Mouse (Mus musculus) myocyte (in vitro differentiated cells): ENCODE measurements at regions not wholly inside any gene's neighbourhood (a gene's known extent, or its start where the extent isn't known, plus 50 kb on each side); places are given as distances from the start of the nearest gene placed in this dataset.

ENCODE experiments used
- H3K27me3 ChIP-seq: one replicate; pipeline ENCODE4 v1.6.1; 2011; ENCODE audit not compliant: control insufficient read depth, insufficient read depth, insufficient read length
- H3K36me3 ChIP-seq: one replicate; pipeline ENCODE4 v1.6.1; 2011; ENCODE audit not compliant: control insufficient read depth, insufficient read depth
- H3K4me2 ChIP-seq: one replicate; pipeline ENCODE4 v1.6.1; 2011; ENCODE audit warnings: low read depth, control low read depth
- H3K4me3 ChIP-seq: one replicate; pipeline ENCODE4 v1.5.1; 2011; ENCODE audit warnings: mild to moderate bottlenecking, control low read depth, moderate library complexity
- H3K79me2 ChIP-seq: one replicate; pipeline ENCODE4 v1.6.1; 2011; ENCODE audit not compliant: control insufficient read depth, insufficient read depth
- H3ac ChIP-seq: one replicate; pipeline ENCODE4 v1.6.1; 2011; ENCODE audit not compliant: control insufficient read depth, insufficient read length
- CEBPB ChIP-seq: IDR thresholded peaks from 2 replicates; pipeline ENCODE4 v1.6.1; 2011; ENCODE audit warnings: mild to moderate bottlenecking, moderate library complexity; ENCODE audit not compliant: poor library complexity, insufficient read depth, severe bottlenecking
- E2F4 ChIP-seq: IDR thresholded peaks from one replicate; pipeline ENCODE4 v1.6.1; 2011; ENCODE audit warnings: mild to moderate bottlenecking, control low read depth, moderate library complexity; ENCODE audit not compliant: insufficient read depth
- MAX ChIP-seq: IDR thresholded peaks from one replicate; pipeline ENCODE4 v1.6.1; 2011; ENCODE audit warnings: low read depth, mild to moderate bottlenecking, control low read depth
- MYOD1 ChIP-seq, 3 experiments: IDR thresholded peaks; one replicate each; pipeline ENCODE4 v1.6.1; 2011; ENCODE audit warnings: control low read depth in 2 of 3, low read depth in 2 of 3, mild to moderate bottlenecking in 2 of 3, moderate library complexity in 1 of 3; ENCODE audit not compliant: insufficient read length in 2 of 3, control insufficient read depth in 1 of 3
- MYOG ChIP-seq, 3 experiments: IDR thresholded peaks; one replicate each; pipeline ENCODE4 v1.6.1; 2011; ENCODE audit warnings: control low read depth in 2 of 3, low read depth in 2 of 3, mild to moderate bottlenecking in 2 of 3; ENCODE audit not compliant: insufficient read length in 2 of 3, control insufficient read depth in 1 of 3, insufficient read depth in 1 of 3
- POLR2A ChIP-seq: IDR thresholded peaks from one replicate; pipeline ENCODE4 v1.6.1; 2011; ENCODE audit warnings: low read depth, mild to moderate bottlenecking, control low read depth, moderate library complexity; ENCODE audit not compliant: insufficient read length
- POLR2AphosphoS2 ChIP-seq: IDR thresholded peaks from one replicate; pipeline ENCODE4 v1.6.1; 2011; ENCODE audit warnings: low read depth, control low read depth; ENCODE audit not compliant: insufficient read length
- REST ChIP-seq: IDR thresholded peaks from one replicate; pipeline ENCODE4 v1.6.1; 2011; ENCODE audit warnings: mild to moderate bottlenecking, control low read depth, moderate library complexity; ENCODE audit not compliant: insufficient read depth, insufficient read length
- SRF ChIP-seq: IDR thresholded peaks from one replicate; pipeline ENCODE4 v1.6.1; 2011; ENCODE audit warnings: low read depth; ENCODE audit not compliant: control insufficient read depth, insufficient read length
- TCF12 ChIP-seq: IDR thresholded peaks from one replicate; pipeline ENCODE4 v1.6.1; 2011; ENCODE audit warnings: mild to moderate bottlenecking, control low read depth; ENCODE audit not compliant: poor library complexity, insufficient read depth, severe bottlenecking
- TCF3 ChIP-seq: IDR thresholded peaks from one replicate; pipeline ENCODE4 v1.6.1; 2011; ENCODE audit warnings: low read depth, control low read depth; ENCODE audit not compliant: insufficient read length
- USF1 ChIP-seq: IDR thresholded peaks from one replicate; pipeline ENCODE4 v1.6.1; 2011; ENCODE audit warnings: low read depth, mild to moderate bottlenecking, control low read depth, moderate library complexity

DNA sequence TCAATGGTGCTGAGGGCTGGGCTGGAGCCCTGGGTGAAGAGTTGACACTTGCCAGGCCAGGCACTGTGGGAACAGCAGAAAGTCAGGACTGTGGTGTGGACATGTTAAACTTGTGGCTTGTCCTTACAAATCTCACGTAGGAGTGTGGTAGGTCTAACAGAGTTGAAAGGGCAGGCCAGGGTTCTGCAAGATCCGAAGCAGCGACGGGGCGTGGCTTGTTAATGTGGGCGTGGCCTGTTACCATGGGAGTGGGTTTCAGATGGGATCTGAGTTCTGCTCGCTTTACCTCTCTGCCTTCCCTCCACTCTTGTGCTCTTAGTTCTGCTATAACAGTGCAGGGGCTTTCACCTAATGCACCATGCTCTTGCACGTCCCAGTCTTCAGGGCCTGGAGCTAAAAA, 94.2 kb upstream of the Mvb12b start:
- no peaks in the 10 kb centered on the region for H3K36me3 ChIP-seq
- TF ChIP-seq REST (no peak), CEBPB (no peak), MYOG (IDR thresholded peaks at IDR 0.05; ENCODE audit: control insufficient read depth in 1 of 3, insufficient read depth in 1 of 3, insufficient read length in 2 of 3, low read depth in 2 of 3) (no peak), MYOD1 (IDR thresholded peaks at IDR 0.05; ENCODE audit: control insufficient read depth in 1 of 3, insufficient read length in 2 of 3, low read depth in 2 of 3) (no peak), SRF (no peak), E2F4 (no peak), MAX (no peak), POLR2A (no peak), POLR2AphosphoS2 (no peak), TCF3 (no peak), TCF12 (no peak), USF1 (no peak)
- H3K27me3 ChIP-seq: peaks cover 24% of the 10 kb centered on the region
- H3K4me2 ChIP-seq: no peak overlapping the region
- H3ac ChIP-seq: no peak overlapping the region
- no peaks in the 10 kb centered on the region for H3K79me2 ChIP-seq
- H3K4me3 ChIP-seq: no peak overlapping the region

DNA sequence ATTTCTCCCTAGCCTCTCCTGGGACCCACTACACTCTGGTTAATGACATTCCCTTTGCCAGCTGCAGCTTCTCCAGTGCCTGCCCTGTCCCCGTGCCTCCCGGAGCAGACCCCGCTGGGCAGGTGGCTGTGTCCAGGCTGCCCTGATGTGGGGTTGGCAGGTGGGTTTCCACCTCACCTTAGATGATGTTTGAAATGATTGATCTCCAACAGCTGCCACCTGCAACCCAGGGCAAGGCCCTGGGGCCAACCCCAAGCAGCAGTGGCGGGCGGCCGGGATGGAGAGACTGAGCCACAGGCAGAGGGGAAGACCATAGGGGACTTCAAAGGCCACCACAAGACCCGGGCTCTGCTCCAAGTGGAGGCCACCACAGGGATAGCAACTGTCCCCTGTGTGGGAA, 93.6 kb upstream of the Mvb12b start:
- Histone ChIP-seq H3K79me2 (no peaks in the 10 kb centered on the region), H3K4me2 (no peak overlapping the region), H3K36me3 (no peaks in the 10 kb centered on the region), H3K27me3 (peaks cover 26% of the 10 kb centered on the region), H3K4me3 (no peak overlapping the region), H3ac (no peak overlapping the region)
- TF ChIP-seq TCF12 (no peak), MAX (no peak), POLR2A (no peak), TCF3 (no peak), E2F4 (no peak), CEBPB (no peak), POLR2AphosphoS2 (no peak), USF1 (no peak), REST (no peak), MYOG (IDR thresholded peaks at IDR 0.05; ENCODE audit: control insufficient read depth in 1 of 3, insufficient read depth in 1 of 3, insufficient read length in 2 of 3, low read depth in 2 of 3) (no peak), MYOD1 (IDR thresholded peaks at IDR 0.05; ENCODE audit: control insufficient read depth in 1 of 3, insufficient read length in 2 of 3, low read depth in 2 of 3) (no peak), SRF (no peak)

DNA sequence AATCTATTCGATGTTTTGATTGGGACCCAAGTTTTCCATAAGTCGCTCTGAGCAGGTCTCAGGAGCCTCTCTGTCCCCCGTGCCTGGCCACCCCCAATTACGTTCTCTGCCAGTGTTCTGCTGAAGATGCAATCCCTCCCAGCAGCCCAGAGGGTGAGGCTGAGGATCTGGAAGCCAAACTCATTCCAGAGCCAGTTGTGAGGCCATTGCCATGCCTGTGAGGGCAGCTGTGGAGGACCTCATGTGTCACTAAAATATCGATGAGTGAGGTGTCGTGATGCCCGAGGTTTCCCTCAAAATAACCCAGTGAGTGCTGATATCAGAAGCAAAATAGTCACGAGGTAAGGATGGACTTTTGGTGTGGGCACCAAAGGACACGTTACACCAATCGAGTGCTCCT, 93.1 kb upstream of the Mvb12b start:
- no peak overlapping the region for H3K4me3 ChIP-seq
- peaks cover 29% of the 10 kb centered on the region for H3K27me3 ChIP-seq
- no peak overlapping the region for H3K4me2 ChIP-seq
- H3K36me3 ChIP-seq: no peaks in the 10 kb centered on the region
- H3K79me2 ChIP-seq: no peaks in the 10 kb centered on the region
- TF ChIP-seq POLR2AphosphoS2: no peak
- no peak overlapping the region for H3ac ChIP-seq

DNA sequence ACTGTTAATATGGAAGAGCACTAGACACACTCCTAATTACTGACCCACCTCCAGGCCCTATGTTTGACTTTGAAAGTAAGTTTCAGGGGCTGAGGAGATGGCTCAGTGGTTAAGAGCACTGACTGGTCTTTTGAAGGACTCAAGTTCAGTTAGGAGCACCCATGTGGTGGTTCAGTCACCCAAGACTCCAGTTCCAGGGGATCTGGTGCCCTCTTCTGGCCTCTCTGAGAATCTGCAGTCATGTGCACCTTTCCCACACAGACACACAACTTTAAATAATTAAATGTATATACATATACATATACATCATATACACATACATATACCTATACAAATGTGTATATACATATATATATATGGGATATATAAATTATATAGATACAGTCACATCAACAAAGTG, 91.5 kb upstream of the Mvb12b start:
- TF ChIP-seq MYOD1 (IDR thresholded peaks at IDR 0.05; ENCODE audit: control insufficient read depth in 1 of 3, insufficient read length in 2 of 3, low read depth in 2 of 3) (no peak), TCF3 (no peak), USF1 (no peak), TCF12 (no peak), REST (no peak), MYOG (IDR thresholded peaks at IDR 0.05; ENCODE audit: control insufficient read depth in 1 of 3, insufficient read depth in 1 of 3, insufficient read length in 2 of 3, low read depth in 2 of 3) (no peak), POLR2AphosphoS2 (no peak), SRF (no peak), POLR2A (no peak), E2F4 (no peak), MAX (no peak), CEBPB (no peak)
- H3K79me2 ChIP-seq: no peaks in the 10 kb centered on the region
- no peak overlapping the region for H3ac ChIP-seq
- no peak overlapping the region for H3K4me3 ChIP-seq
- peaks cover 35% of the 10 kb centered on the region for H3K27me3 ChIP-seq
- no peaks in the 10 kb centered on the region for H3K36me3 ChIP-seq
- no peak overlapping the region for H3K4me2 ChIP-seq

DNA sequence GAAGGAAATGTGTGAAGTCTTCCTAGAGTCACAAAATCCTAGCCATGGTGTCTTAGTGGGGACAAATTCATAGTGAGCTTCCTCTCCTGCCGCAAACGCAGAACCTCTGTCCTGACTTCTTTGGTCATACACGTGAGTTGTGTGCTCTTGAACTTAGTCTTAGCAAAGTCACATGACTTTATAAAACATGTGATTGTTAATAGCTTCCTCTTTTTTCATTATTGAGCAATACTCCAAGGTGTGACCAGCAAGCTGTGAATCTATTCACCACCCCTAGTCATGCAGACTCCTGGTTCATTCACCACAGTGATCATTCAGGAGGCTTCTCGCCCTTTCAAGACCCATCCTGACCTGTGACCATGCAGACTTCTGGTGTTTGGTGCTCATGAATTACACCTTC, 90.8 kb upstream of the Mvb12b start:
- no peak overlapping the region for H3K4me2 ChIP-seq
- no peaks in the 10 kb centered on the region for H3K36me3 ChIP-seq
- peaks cover 39% of the 10 kb centered on the region for H3K27me3 ChIP-seq
- TF ChIP-seq MAX (no peak), MYOD1 (IDR thresholded peaks at IDR 0.05; ENCODE audit: control insufficient read depth in 1 of 3, insufficient read length in 2 of 3, low read depth in 2 of 3) (no peak), SRF (no peak), E2F4 (no peak), CEBPB (no peak), MYOG (IDR thresholded peaks at IDR 0.05; ENCODE audit: control insufficient read depth in 1 of 3, insufficient read depth in 1 of 3, insufficient read length in 2 of 3, low read depth in 2 of 3) (no peak), REST (no peak), USF1 (no peak), TCF3 (no peak), POLR2A (no peak), POLR2AphosphoS2 (no peak), TCF12 (no peak)
- H3K79me2 ChIP-seq: no peaks in the 10 kb centered on the region
- H3K4me3 ChIP-seq: no peak overlapping the region
- no peak overlapping the region for H3ac ChIP-seq
